Mouse (Mus musculus): Measurements from ENCODE around the gene Tmem132a.

DNA sequence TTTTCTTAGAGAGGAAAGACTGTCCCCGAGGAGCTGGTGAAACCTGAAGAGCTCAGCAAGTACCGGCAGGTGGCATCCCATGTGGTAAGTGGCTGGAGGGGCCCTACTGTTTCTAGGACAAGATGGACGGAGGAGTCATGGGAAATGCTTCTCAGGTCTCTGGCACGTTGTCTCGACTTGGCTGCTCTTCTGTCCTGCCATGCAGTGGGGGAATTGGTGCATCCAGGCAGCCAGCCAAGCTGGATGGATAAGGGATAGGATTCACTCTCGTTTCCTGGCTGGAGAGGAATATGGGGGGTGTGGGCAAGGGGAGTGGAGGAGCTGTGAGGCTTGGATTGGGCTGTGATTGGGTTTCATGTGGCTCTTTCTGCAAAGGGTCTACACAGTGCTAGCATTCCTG, 30.6 kb upstream of the Tmem132a start:
- TF ChIP-seq CTCF (IDR thresholded peaks at IDR 0.05; ENCODE audit: low read depth, low read length) (no peak), TAL1 (conservative IDR thresholded peaks at IDR 0.05; ENCODE audit: low read depth, low read length) (no peak)

Measured in G1E (cell line).